ENCODE assay signal across 8 mouse cellular contexts in genomic region chr11:36243747-36244490, GRCm38 (mm10).
DNase-seq lines count a peak whose midpoint lies in the region; ATAC-seq and TF ChIP-seq lines count a peak whose summit lies in the region.

No protein-coding gene starts in this region.

- no peak overlapping the region for H3K9ac ChIP-seq in hindbrain, embryonic 12.5 days
- H3K9ac ChIP-seq in lung, embryonic 14.5 days, result no peak overlapping the region

- H3K4me3 ChIP-seq in hindbrain, embryonic 12.5 days, result no peak overlapping the region
- no peak overlapping the region for H3K4me3 ChIP-seq in lung, embryonic 14.5 days (ENCODE audit: low read depth, low read length)

- H3K36me3 ChIP-seq in hindbrain, embryonic 12.5 days, result no peaks in the 10 kb centered on the region
- no peaks in the 10 kb centered on the region for H3K36me3 ChIP-seq in lung, embryonic 14.5 days (ENCODE audit: insufficient read depth)

- TF ChIP-seq CTCF in lung, embryonic 14.5 days (IDR thresholded peaks at IDR 0.05; ENCODE audit: low read depth), result no peak

- H3K4me2 ChIP-seq in hindbrain, embryonic 12.5 days (replicated peaks), result no peak overlapping the region
- H3K4me2 ChIP-seq in lung, embryonic 14.5 days, result peak overlapping the region; percentile 18; the same call in 1 of the 2 replicates

- H3K27ac ChIP-seq in hindbrain, embryonic 12.5 days, result peak overlapping the region; percentile 57; the same call in 1 of the 2 replicates
- peak overlapping the region; percentile 56; the same call in 1 of the 2 replicates for H3K27ac ChIP-seq in lung, embryonic 14.5 days (ENCODE audit: low read depth)

- H3K4me1 ChIP-seq in hindbrain, embryonic 12.5 days, result peaks cover 23% of the 10 kb centered on the region
- no peaks in the 10 kb centered on the region for H3K4me1 ChIP-seq in lung, embryonic 14.5 days (ENCODE audit: insufficient read depth)

- no peaks in the 10 kb centered on the region for H3K27me3 ChIP-seq in hindbrain, embryonic 12.5 days
- H3K27me3 ChIP-seq in lung, embryonic 14.5 days (ENCODE audit: insufficient read depth, low read length), result no peaks in the 10 kb centered on the region

- ATAC-seq in hindbrain, embryonic 12.5 days (ENCODE audit: low FRiP score), result no peak
- ATAC-seq in lung, embryonic 14.5 days (ENCODE audit: insufficient read depth), result peak; percentile 89
- no peak for ATAC-seq in erythroid progenitor cell, adult 5-6 weeks (replicated peaks; ENCODE audit: low FRiP score, poor library complexity, severe bottlenecking)

- WGBS in hindbrain, embryonic 12.5 days, result 67% methylated on average over 18 of the region's 18 CpGs
- WGBS in lung, embryonic 14.5 days, result 37% methylated on average over 18 of the region's 18 CpGs

- no peaks in the 10 kb centered on the region for H3K9me3 ChIP-seq in hindbrain, embryonic 12.5 days (replicated peaks)
- no peaks in the 10 kb centered on the region for H3K9me3 ChIP-seq in lung, embryonic 14.5 days (ENCODE audit: low read depth, low read length)

- DNase-seq in adrenal gland, postnatal 10 days, result peak; percentile 18
- no peak for DNase-seq in adrenal gland, adult 2 months
- DNase-seq in cerebellum, postnatal 14 days, result peak; percentile 85 to 91
- DNase-seq in lung, embryonic 14.5 days, result peak; percentile 88
- DNase-seq in right cerebral cortex, postnatal 4 days, result peak; percentile 75
- DNase-seq in kidney, adult 8-10 months, result no peak

Comparison
In these comparisons a context has a peak if more than half of its experiments do, and no peak if none do; other contexts are left out.
1. DNase-seq: peak in adrenal gland, postnatal 10 days (single experiment), cerebellum, postnatal 14 days (2 of 2), lung, embryonic 14.5 days (single experiment) and right cerebral cortex, postnatal 4 days (single experiment); none in adrenal gland, adult 2 months (single experiment) and kidney, adult 8-10 months (0 of 2).